Mouse (Mus musculus) embryonic facial prominence, embryonic 13.5 days (tissue): Measurements from ENCODE around the gene Tmem132d. TPM values are rescaled to one million over a fixed set of nuclear protein-coding genes. Genes with fewer than 3 reads are reported as not detected.
"Not testable (repeated sequence)": the region's sequence is repeated elsewhere in the genome, so short reads cannot be mapped to it uniquely, and the experiment has no call there.

Experiments
- ATAC-seq: fragments of 200-750 bp; cut with Nextera tagmentation; 2 replicates; pipeline ENCODE4 v1.8.0; 2017; ENCODE audit warnings: low read depth; ENCODE audit not compliant: insufficient number of reproducible peaks, insufficient read depth, low FRiP score, low TSS enrichment
- H3K27ac ChIP-seq: fragments of 300-500 bp; sonication (generic); 2 replicates; pipeline ENCODE4 v1.5.1; 2015; ENCODE audit warnings: moderate library complexity, mild to moderate bottlenecking, inconsistent platforms
- H3K27me3 ChIP-seq: fragments of 300-500 bp; sonication (generic); 2 replicates; pipeline ENCODE4 v1.6.1; 2015; ENCODE audit warnings: mild to moderate bottlenecking, inconsistent platforms
- H3K36me3 ChIP-seq: fragments of 300-500 bp; sonication (generic); 2 replicates; pipeline ENCODE4 v1.6.1; 2015; ENCODE audit warnings: mild to moderate bottlenecking, inconsistent platforms
- H3K4me1 ChIP-seq: fragments of 300-500 bp; sonication (generic); 2 replicates; pipeline ENCODE4 v1.6.1; 2015; ENCODE audit warnings: inconsistent platforms
- H3K4me2 ChIP-seq: fragments of 300-500 bp; sonication (generic); 2 replicates; pipeline ENCODE4 v1.6.1; 2015; ENCODE audit warnings: moderate library complexity, mild to moderate bottlenecking, inconsistent platforms
- H3K4me3 ChIP-seq: fragments of 300-500 bp; sonication (generic); 2 replicates; pipeline ENCODE4 v1.5.1; 2015; ENCODE audit warnings: mild to moderate bottlenecking, inconsistent platforms
- H3K9ac ChIP-seq: fragments of 300-500 bp; sonication (generic); 2 replicates; pipeline ENCODE4 v1.6.1; 2015; ENCODE audit warnings: mild to moderate bottlenecking, inconsistent platforms
- H3K9me3 ChIP-seq: fragments of 300-500 bp; sonication (generic); 2 replicates; pipeline ENCODE4 v1.6.1; 2016; ENCODE audit warnings: inconsistent platforms
- WGBS: fragments of 180-500 bp; shearing (Covaris S2); methylation state at CpG from one replicate; pipeline ENCODE4 v1.1.7; 2015; ENCODE audit warnings: mixed read lengths; 5-methylcytosine and 5-hydroxymethylcytosine counted together
- polyA plus RNA-seq: library from polyadenylated mRNA; unstranded; fragments of >200 nt; fragmentation: Nextera tagmentation; extraction: Ambion mirVana; gene quantifications from 2 replicates; pipeline ENCODE4 v1.2.1, GENCODE M21; 2015

Gene Tmem132d
- polyA plus RNA-seq, 1 experiment from 2014 or later = 1.8 TPM

DNA sequence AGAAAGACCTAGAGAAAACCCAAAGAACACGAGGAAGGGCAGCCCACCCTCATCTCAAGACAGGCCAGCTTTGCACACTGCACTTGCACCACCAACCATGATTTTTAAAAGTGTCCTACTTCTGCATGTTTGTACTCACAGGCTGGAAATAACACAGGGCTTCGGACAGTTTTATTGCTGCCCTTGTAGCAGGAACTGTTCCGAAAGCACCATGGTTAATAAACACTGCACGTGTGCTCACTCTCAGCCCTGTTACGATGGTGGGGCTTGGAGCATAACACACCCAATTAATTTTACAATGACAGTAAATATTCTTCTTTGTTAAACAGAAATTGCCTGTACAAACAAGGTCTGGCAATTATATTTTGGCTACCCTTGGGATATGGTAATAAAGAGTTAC, 357.4 kb downstream of the Tmem132d start:
- Histone ChIP-seq H3K9me3 (no peaks in the 10 kb centered on the region), H3K36me3 (no peaks in the 10 kb centered on the region), H3K27ac (no peak overlapping the region), H3K27me3 (no peaks in the 10 kb centered on the region), H3K9ac (no peak overlapping the region), H3K4me1 (no peaks in the 10 kb centered on the region), H3K4me3 (no peak overlapping the region), H3K4me2 (no peak overlapping the region)
- WGBS = 74% methylated on average over 5 of the region's 5 CpGs
- ATAC-seq = no peak

DNA sequence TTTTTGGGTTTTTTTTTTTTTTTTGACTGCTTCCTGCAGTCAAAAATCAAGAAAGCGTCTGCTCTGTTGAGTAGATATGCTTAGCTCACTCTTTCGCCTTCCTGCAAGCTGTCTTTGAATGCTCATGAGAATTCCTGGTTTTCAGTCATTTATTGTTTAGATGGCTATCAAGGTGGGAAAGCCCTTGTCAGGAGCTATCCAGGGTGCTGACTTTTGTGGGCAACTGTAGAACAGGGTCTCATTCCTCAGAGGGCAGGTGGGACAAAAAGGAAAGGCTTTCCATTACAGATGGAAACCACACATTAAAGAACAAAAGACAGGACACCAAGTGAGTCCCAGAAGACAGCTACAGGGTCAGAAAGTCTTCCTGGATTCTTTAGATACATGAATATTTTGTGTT, 360.3 kb downstream of the Tmem132d start:
- no peaks in the 10 kb centered on the region for H3K9me3 ChIP-seq
- no peak for ATAC-seq
- no peaks in the 10 kb centered on the region for H3K36me3 ChIP-seq
- H3K4me2 ChIP-seq = no peak overlapping the region
- no peak overlapping the region for H3K27ac ChIP-seq
- 85% methylated on average over 2 of the region's 2 CpGs for WGBS
- H3K4me1 ChIP-seq = no peaks in the 10 kb centered on the region
- no peak overlapping the region for H3K9ac ChIP-seq
- H3K27me3 ChIP-seq = no peaks in the 10 kb centered on the region
- H3K4me3 ChIP-seq = no peak overlapping the region

DNA sequence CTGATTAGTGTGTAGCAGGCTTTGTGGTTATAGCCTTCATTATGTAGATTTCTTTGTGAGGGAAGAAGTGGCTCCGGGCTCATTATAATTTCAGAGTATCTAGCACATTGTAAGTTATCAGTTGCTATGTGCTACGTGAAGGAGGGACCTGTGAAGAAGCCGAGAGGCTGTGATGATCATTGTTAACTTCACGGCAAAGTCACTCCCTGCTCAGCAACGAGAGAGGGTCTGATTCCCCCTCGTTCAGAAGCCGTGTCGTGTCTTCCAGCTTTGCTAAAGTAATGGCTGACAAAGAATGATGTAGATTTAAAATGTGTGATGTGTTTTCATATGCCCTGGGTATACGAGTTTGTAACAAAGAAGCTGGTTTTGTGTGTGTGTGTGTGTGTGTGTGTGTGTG, 391.1 kb downstream of the Tmem132d start:
- no peak overlapping the region for H3K4me2 ChIP-seq
- H3K9ac ChIP-seq = no peak overlapping the region
- no peaks in the 10 kb centered on the region for H3K9me3 ChIP-seq
- WGBS = 81% methylated on average over 9 of the region's 9 CpGs
- H3K27ac ChIP-seq = no peak overlapping the region
- no peaks in the 10 kb centered on the region for H3K36me3 ChIP-seq
- H3K4me3 ChIP-seq = no peak overlapping the region
- no peaks in the 10 kb centered on the region for H3K4me1 ChIP-seq
- H3K27me3 ChIP-seq = no peaks in the 10 kb centered on the region
- ATAC-seq = no peak

DNA sequence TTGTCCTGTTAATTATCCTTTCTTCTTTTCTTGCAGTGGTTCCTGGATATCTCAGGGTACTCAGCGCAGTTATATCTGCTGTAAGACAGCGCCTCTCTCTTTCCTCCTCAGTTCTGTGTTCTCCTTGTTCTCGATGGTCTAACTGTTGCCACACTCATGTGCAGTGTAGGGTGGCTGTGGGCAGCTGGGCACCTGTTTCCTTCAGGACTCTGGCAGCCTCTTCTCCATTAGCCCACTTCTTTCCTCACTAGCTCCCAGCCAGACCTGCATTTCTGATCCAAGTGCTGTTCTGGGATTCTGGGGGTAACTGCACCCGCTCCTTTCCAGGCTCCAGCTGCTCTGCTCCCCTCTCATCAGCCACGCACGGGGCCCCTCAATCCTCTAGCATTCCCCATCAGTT, 392.8 kb downstream of the Tmem132d start:
- whole genome bisulfite sequencing = 90% methylated on average over 6 of the region's 6 CpGs
- Histone ChIP-seq H3K4me2 (no peak overlapping the region), H3K4me1 (no peaks in the 10 kb centered on the region), H3K27ac (no peak overlapping the region), H3K36me3 (no peaks in the 10 kb centered on the region), H3K4me3 (no peak overlapping the region), H3K9ac (no peak overlapping the region), H3K27me3 (no peaks in the 10 kb centered on the region), H3K9me3 (no peaks in the 10 kb centered on the region)
- ATAC-seq = no peak

DNA sequence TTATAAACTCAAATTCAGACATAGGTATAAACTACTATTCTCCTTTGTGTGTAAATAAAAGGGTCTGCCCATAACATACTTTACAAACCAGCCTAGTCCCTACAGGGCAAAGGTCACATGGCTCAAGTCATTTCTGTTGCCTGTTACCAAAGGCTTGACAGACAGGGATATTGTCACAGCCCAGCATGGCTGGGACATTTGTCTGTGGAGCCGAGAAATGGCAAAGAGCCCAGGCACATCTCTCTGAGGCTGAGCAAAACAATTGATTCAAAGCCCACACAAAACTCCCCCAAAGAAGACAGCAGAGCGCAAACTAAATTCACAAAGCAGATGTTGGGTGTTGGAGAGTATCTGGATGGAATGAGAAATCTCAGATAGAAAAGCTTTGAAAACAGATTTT, 405.8 kb downstream of the Tmem132d start:
- Histone ChIP-seq H3K36me3 (no peaks in the 10 kb centered on the region), H3K9me3 (no peaks in the 10 kb centered on the region), H3K27me3 (no peaks in the 10 kb centered on the region), H3K27ac (no peak overlapping the region), H3K4me2 (no peak overlapping the region), H3K4me1 (no peaks in the 10 kb centered on the region), H3K9ac (no peak overlapping the region), H3K4me3 (no peak overlapping the region)
- WGBS = 46% methylated on average over 2 of the region's 2 CpGs
- ATAC-seq = no peak

DNA sequence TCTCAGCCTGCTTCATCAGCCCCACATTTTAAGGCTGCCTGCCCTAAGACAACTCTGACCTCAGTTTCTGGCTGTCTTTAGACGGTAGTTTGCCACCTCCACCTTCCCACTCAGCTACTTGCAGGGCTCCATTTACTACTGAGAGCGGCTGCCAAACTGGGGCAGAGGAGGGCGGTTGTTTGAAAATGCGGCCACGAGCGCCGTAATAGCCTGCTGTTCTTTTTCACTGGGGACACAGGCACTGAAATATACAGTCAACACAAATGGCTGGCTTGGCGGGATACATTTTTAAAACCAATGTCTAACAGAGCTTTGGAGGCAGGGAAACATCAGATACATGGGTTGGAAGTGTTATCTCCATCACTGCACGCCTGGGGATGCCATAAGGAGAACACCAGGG, 428.2 kb downstream of the Tmem132d start:
- no peak overlapping the region for H3K27ac ChIP-seq
- no peak overlapping the region for H3K4me2 ChIP-seq
- ATAC-seq = no peak
- H3K4me3 ChIP-seq = no peak overlapping the region
- H3K9ac ChIP-seq = no peak overlapping the region
- H3K4me1 ChIP-seq = no peaks in the 10 kb centered on the region
- 63% methylated on average over 9 of the region's 9 CpGs for WGBS
- H3K27me3 ChIP-seq = no peaks in the 10 kb centered on the region
- H3K9me3 ChIP-seq = no peaks in the 10 kb centered on the region
- no peaks in the 10 kb centered on the region for H3K36me3 ChIP-seq

DNA sequence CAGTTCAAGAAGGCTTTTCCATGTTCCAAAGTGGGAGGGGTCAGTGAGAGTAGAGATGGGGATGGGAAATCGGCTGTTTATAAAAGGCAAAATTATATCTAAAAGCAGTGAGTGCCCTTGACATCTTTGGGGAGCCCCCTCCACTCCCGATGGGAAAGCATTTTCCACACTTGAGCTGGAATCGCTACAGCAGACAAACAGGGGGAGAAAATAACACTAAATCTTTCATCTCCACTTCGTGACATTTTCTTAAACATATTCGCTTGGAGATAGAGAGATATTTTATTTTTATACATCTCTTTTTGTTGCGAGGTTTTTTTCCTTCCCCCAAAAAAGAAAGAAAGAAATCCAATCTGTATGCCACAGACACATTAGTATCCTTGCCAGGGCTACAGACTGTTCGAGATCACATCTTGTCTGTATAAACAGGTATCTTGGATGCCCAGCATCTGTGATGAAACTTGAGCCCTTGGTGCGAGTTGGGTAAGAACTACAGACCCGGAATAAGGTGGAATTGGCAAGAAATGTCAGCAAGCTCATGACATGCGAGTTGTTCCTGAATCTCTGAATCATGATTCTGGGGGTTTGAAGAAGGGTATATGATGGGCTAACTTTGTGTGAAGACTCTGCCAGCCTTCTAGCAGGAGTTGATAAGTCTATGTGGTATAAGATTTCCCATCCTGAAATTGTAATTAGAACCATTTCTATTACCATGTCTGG, 436.2 kb downstream of the Tmem132d start:
- ATAC-seq = no peak
- Histone ChIP-seq H3K9ac (no peak overlapping the region), H3K9me3 (no peaks in the 10 kb centered on the region), H3K36me3 (no peaks in the 10 kb centered on the region), H3K4me2 (no peak overlapping the region), H3K4me3 (no peak overlapping the region), H3K27ac (no peak overlapping the region), H3K27me3 (no peaks in the 10 kb centered on the region), H3K4me1 (no peaks in the 10 kb centered on the region)
- WGBS = 75% methylated on average over 10 of the region's 10 CpGs

DNA sequence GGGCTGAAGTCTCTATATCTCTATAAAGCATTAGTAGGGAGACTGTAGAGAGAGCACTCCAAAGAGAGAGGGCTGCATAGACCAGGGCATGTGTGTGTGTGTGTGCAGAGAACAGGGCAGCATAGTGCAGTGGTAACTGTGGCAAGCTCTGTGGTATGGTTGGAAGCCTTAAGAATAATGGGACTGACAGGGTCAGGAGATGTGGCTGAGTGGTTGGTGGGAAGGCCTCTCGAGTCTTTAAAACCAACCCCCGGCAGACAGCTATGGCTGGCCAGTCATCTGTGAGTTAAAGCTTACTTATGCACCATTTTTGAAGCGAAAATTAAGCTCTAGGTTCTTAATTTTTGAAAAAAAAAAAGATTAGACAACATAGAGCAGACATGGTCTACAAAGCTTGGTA, 439.4 kb downstream of the Tmem132d start:
- Histone ChIP-seq H3K27me3 (no peaks in the 10 kb centered on the region), H3K4me2 (no peak overlapping the region), H3K27ac (no peak overlapping the region), H3K9ac (no peak overlapping the region), H3K36me3 (no peaks in the 10 kb centered on the region), H3K4me3 (no peak overlapping the region), H3K9me3 (no peaks in the 10 kb centered on the region), H3K4me1 (no peaks in the 10 kb centered on the region)
- no peak for ATAC-seq
- 78% methylated on average over 3 of the region's 3 CpGs for WGBS

DNA sequence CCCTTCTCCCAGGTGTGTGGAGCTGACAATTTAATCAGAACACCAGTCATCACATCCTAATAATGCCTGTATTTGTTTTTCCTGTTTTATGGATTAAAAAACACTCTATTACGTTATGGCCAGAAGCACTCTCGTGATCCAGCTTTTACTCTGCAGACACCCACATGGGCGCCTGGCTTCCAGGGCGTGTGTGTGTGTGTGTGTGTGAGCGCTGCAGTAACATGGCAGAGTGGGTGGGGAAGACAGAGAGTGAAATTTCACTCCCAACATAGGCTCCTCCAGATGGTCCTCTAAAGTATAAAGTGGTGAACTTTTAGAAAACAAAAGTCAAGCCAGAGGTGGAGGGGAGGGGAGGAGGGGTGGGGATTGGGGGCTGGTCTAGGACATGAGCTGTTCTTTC, 442.1 kb downstream of the Tmem132d start:
- H3K4me2 ChIP-seq = no peak overlapping the region
- H3K27ac ChIP-seq = no peak overlapping the region
- ATAC-seq = no peak
- H3K4me3 ChIP-seq = no peak overlapping the region
- H3K36me3 ChIP-seq = no peaks in the 10 kb centered on the region
- H3K9me3 ChIP-seq = no peaks in the 10 kb centered on the region
- no peaks in the 10 kb centered on the region for H3K4me1 ChIP-seq
- no peak overlapping the region for H3K9ac ChIP-seq
- WGBS = 70% methylated on average over 5 of the region's 5 CpGs
- H3K27me3 ChIP-seq = no peaks in the 10 kb centered on the region

DNA sequence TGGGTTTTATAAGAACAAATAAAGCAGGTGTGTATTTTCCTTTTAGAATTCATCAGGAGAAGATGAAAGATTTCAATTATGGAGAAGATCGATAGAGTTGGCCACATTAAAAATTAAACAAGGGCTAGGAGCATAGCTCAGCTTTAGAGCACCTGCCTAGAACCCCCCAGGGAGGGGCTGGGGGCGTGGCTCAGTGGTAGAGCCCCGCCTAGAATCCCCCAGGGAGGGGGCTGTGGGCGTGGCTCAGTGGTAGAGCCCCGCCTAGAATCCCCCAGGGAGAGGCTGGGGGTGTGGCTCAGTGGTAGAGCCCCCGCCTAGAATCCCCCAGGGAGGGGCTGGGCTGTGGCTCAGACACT, 452.9 kb downstream of the Tmem132d start:
- H3K36me3 ChIP-seq, H3K4me1 ChIP-seq, H3K4me3 ChIP-seq, H3K27ac ChIP-seq, H3K9me3 ChIP-seq, H3K9ac ChIP-seq, H3K4me2 ChIP-seq, H3K27me3 ChIP-seq, ATAC-seq: not testable (repeated sequence)
- 56% methylated on average over 6 of the region's 6 CpGs for WGBS

DNA sequence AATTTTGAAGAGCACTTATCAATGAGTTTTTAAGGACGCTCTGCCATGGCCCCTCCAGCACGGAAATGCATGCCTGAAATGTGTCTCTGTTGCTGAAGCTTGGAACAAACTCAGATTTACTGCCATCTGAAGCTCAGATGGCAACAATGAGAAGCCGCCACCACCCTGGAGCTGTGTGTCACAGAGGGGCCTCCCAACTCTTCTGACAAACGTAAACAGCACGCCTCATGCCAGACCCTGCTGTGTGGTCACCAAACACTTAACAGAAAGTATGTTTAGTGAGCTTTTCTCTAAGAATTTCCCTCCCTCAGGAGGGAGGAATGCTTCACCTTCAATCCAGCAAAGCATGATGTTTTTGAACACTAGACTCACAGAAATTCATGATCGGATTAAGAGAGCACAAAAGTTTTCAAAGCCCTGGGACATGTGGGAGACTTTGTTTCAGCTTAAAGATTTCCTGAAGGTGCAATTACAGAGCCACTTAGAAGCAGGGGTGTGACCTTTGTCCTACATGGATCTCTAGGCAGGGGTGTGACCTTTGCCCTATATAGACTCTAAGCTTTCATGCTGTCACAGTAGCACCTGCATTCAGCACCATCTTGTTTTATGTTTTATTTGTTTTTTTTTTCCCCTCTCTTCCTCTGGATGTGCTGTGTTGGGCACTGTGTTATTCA, 453.4 kb downstream of the Tmem132d start:
- no peaks in the 10 kb centered on the region for H3K27me3 ChIP-seq
- no peaks in the 10 kb centered on the region for H3K4me1 ChIP-seq
- no peak overlapping the region for H3K9ac ChIP-seq
- ATAC-seq = no peak
- no peaks in the 10 kb centered on the region for H3K36me3 ChIP-seq
- H3K4me2 ChIP-seq = no peak overlapping the region
- 37% methylated on average over 6 of the region's 6 CpGs for WGBS
- no peak overlapping the region for H3K4me3 ChIP-seq
- H3K27ac ChIP-seq = no peak overlapping the region
- H3K9me3 ChIP-seq = no peaks in the 10 kb centered on the region

DNA sequence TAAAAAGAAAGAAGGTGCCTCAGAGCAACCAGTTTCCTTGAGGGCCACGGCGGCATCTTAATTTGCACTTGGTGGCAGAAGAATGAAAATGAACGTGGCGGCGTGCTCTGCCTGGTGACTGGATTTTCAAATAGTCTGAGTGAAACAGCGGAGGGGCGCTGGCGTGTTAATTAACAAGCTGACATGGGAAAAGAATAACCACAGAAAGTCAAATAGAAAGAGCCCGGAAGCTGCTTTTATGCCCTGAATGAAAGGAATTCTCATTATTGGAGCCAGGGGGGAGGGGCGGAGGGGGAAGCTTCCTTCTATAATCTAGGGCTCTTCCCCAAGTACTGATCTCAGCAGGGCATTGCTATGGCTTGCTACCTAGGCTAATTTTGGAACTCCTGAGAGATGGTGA, 456.2 kb downstream of the Tmem132d start:
- Histone ChIP-seq H3K9ac (no peak overlapping the region), H3K4me2 (no peak overlapping the region), H3K27me3 (no peaks in the 10 kb centered on the region), H3K27ac (no peak overlapping the region), H3K4me1 (no peaks in the 10 kb centered on the region), H3K9me3 (no peaks in the 10 kb centered on the region), H3K36me3 (no peaks in the 10 kb centered on the region), H3K4me3 (no peak overlapping the region)
- 67% methylated on average over 10 of the region's 10 CpGs for WGBS
- no peak for ATAC-seq
